Mouse (Mus musculus) splenic B cell, adult 2 months (primary cell): ENCODE measurements around the gene Taldo1.

Source experiments
- DNase-seq: peaks from one replicate; pipeline ENCODE4 v3.0.0-alpha.2; 2011; ENCODE audit warnings: low read depth, low spot score
- H3K27me3 ChIP-seq: 2 replicates; pipeline ENCODE4 v1.6.1; 2012; ENCODE audit warnings: mild to moderate bottlenecking, low read length, moderate library complexity, mixed read lengths; ENCODE audit not compliant: control insufficient read depth, poor library complexity, insufficient read depth, severe bottlenecking
- H3K36me3 ChIP-seq: 2 replicates; pipeline ENCODE4 v1.6.1; 2012; ENCODE audit warnings: mild to moderate bottlenecking, low read length, moderate library complexity, mixed read lengths; ENCODE audit not compliant: control insufficient read depth, poor library complexity, insufficient read depth, severe bottlenecking

Gene Taldo1

GRCm38 (mm10) chr7:141426948-141427730, 35.1 kb downstream of the Taldo1 start:
- Histone ChIP-seq H3K27me3 (no peaks in the 10 kb centered on the region), H3K36me3 (peaks cover 2% of the 10 kb centered on the region; the same call in 1 of the 2 replicates)
- no peak for DNase-seq

GRCm38 (mm10) chr7:141428701-141429100, 36.7 kb downstream of the Taldo1 start:
- DNase-seq, result no peak
- Histone ChIP-seq H3K27me3 (no peaks in the 10 kb centered on the region), H3K36me3 (peaks cover 5% of the 10 kb centered on the region; the same call in 1 of the 2 replicates)

- no peak for DNase-seq
These were observed 37.3 kb downstream of the Taldo1 start, which contains the start of gene Cend1 for GRCm38 (mm10) chr7:141429310-141429709. Cend1 (minus strand) TSS chr7:141429491.

DNA sequence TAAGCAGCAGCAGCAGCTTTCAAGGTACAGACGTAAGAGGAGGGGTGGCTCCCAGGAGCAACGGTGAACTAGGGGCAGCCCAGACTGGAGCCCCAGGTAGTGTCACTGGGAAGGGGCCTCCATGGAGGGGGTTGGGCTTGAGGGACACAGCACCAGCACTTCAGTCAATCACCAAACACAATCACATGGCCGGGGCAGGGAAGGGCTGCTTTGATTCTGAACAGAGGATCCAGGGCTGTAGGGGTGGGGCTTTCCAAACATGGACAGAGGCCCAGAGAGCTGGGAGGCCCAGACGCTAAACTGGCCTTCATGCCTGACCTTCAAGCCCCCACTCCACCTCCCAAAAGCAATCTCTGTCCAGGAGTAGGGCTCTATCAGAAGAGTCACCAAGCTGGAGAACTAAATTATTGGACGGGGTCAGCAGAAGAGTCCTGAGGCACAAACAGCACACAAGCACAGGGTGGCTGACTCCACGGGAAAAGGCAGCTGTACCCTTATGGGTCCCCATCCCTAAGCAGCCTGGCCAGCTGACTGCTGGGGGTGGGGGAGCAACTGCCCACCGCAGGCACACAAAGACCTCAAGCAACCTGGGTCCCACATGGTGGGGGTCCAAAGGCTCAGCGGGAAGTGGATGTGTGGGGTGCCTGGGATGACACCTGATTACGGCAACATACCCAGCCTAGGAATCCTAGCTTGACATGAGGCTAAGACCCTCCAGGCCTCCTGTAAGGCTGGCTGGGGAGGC, 38.0 kb downstream of the Taldo1 start:
- peaks cover 5% of the 10 kb centered on the region for H3K36me3 ChIP-seq
- no peaks in the 10 kb centered on the region for H3K27me3 ChIP-seq
- DNase-seq, result no peak

More at GRCm38 (mm10) chr7:141429310-141429709, 37.3 kb downstream of the Taldo1 start, which contains the start of gene Cend1:
- Histone ChIP-seq H3K27me3 (no peaks in the 10 kb centered on the region), H3K36me3 (peaks cover 5% of the 10 kb centered on the region)

- Histone ChIP-seq H3K27me3 (no peaks in the 10 kb centered on the region), H3K36me3 (peaks cover 5% of the 10 kb centered on the region)
- no peak for DNase-seq
These were observed 38.7 kb downstream of the Taldo1 start for GRCm38 (mm10) chr7:141430585-141431240.

DNA sequence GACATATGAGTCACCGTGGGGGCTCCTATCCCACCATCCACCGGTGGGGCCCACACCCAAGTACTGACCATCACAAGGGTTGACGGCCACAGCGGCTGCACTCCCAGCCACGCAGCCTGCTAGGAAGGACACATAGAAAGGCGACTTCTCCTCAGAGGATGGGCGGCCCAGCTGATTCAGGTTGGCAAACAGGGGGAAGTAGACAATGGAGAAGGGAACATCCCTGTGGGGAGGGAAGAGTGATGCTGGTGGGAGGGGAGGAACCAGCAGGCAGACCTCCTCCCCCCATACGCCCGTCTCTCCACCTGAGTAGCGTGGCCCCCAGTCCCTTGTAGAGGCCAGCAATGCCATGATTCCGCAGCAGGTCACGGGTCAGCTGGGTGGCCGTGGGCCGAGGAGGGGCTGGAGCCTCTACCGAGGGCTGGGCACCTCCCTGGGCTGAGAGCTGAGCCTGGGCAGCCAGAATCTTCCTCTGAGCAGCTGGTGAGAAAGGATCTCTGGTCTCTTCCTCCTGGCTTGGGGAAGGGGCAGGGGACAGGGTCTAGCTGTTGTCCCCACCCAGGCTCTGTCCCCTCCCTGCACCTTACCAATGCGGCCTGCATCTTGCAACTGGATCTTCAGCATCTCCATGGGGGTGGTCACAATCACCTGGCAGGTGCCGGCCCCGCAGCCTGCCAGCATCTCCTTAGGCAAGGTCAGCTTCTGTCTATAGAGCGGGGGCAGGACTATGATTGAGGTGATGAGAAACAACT, 39.6 kb downstream of the Taldo1 start:
- H3K27me3 ChIP-seq, result no peaks in the 10 kb centered on the region
- peaks cover 5% of the 10 kb centered on the region for H3K36me3 ChIP-seq
- no peak for DNase-seq

DNA sequence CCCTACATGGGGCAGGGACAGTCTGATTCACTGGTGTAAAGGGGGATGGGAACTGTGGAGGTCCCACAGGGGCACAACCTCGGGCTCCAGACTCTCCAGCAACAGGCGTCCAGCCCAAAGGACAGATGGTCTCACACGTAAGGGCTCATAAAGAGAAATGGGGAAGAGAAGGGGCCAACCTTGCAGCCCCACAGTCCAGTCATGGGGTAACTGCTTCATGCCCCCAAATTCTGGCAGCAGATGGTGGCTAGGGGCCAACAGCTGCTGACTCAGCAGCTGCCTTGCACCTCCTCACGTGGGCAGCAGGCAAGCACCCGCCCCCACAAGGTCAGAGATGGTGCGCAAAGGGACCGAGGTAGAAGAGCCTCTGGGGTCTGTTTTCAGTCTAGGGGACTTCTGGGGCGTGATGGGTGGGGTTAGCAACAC, 40.2 kb downstream of the Taldo1 start:
- no peaks in the 10 kb centered on the region for H3K27me3 ChIP-seq
- peaks cover 5% of the 10 kb centered on the region for H3K36me3 ChIP-seq
- no peak for DNase-seq

DNA sequence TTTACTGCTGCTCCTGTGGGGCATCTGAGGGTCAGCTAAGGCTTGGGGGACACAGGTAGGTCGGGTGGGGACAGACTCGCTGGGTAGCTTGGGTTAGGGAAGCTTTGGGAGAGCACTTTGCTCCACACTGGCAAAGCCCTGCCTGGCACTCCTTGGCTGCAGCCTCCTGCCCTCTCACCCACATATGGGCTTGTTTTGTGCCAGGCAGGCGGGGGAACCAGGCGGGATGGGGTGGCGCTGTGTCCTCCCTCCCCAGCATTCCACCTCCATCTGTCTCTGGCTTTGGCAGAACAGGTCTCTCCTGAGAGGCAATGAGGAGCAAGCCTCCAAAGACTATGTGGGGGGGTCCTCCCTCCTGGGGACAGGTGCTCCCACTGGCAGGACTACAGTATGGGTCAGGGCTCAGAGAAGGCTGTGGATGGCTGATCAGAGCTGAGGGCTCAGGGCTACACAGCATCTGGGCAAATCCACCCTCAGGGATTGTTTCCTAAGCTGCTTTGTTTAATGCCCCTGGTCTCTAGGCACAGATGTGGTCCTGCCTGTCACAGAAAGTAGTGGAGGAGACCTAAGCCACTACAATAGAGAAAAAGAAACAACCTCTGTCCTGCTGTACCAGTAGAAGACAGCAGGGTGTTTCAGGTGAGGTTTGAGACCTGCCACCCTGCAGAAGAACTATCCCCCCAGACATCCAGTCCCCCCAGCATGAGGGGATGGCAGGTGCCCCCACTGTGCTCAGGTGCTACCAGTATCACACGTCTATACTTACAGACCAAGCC, 40.9 kb downstream of the Taldo1 start:
- peaks cover 5% of the 10 kb centered on the region for H3K36me3 ChIP-seq
- DNase-seq, result no peak

GRCm38 (mm10) chr7:141433517-141434400, 41.8 kb downstream of the Taldo1 start:
- no peaks in the 10 kb centered on the region for H3K27me3 ChIP-seq

More for the DNA sequence above, 40.9 kb downstream of the Taldo1 start:
- no peaks in the 10 kb centered on the region for H3K27me3 ChIP-seq

GRCm38 (mm10) chr7:141434464-141434863, 42.5 kb downstream of the Taldo1 start:
- Histone ChIP-seq H3K27me3 (no peaks in the 10 kb centered on the region), H3K36me3 (peaks cover 5% of the 10 kb centered on the region)
- DNase-seq, result peak; percentile 52

More at GRCm38 (mm10) chr7:141433517-141434400, 41.8 kb downstream of the Taldo1 start:
- H3K36me3 ChIP-seq, result peaks cover 5% of the 10 kb centered on the region
- DNase-seq, result no peak

DNA sequence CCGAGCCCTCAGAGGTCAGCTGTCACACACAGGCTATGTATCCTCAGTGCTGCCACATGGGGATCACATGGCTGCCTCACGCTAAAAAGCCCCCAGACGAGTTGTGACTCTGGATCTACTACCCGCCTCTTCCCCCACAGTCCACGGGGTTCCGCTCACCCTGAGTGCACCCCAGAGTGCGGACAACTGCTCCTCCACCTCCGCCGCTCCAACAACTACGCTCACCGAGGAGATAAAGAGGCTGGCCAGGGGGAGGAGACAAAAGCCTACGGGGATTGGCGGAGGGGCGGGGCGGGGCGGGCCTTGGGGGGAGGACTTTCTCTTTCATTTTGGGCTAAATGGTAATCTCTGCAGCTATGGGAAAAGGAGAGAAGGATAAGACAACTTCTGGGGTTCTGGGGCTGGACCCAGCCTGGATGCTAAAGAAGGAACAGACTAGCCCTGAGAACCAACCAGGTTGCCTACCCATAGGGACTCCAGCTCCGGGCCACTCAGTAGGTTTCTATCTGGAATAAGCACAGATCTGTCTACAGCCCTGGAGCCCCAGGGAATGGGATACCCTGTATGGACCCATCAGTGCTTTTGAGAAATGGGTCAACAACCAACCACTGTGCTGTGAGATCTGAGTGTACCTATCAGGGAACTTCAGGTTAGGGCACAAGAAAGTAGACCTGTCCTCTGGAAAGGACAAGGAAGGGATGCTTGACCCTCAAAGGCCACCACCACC, 43.3 kb downstream of the Taldo1 start:
- peak; percentile 76 for DNase-seq
- Histone ChIP-seq H3K36me3 (peaks cover 5% of the 10 kb centered on the region), H3K27me3 (no peaks in the 10 kb centered on the region)

- DNase-seq, result no peak
- peaks cover 5% of the 10 kb centered on the region for H3K36me3 ChIP-seq
- H3K27me3 ChIP-seq, result no peaks in the 10 kb centered on the region
These were observed 44.0 kb downstream of the Taldo1 start for GRCm38 (mm10) chr7:141435856-141436522.
